Mouse (Mus musculus): Measurements from ENCODE around the gene Kcnq2. TPM values are rescaled to one million over a fixed set of nuclear protein-coding genes. Genes with fewer than 3 reads are reported as not detected.

Gene Kcnq2
- polyA plus RNA-seq, 1 experiment from 2014 or later, result 41.6 TPM

DNA sequence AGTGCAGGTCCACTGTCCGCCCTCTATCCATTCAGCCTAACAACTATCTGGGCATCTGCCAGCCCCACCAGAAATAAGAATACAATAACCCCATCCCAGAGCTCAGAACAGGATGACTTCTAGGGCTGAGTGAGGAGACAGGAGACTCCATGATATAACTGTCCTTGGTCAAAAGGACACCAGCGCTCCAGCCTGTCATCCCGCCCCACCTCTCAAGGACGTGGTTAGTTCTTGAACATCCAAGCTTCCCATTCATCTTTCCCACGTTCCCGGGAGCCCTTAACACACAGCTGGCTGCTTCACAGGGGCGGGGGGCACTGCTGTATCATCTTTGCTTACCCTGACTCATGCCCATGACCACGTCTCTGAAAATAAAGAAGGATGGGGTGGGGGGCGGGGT, 86.1 kb downstream of the Kcnq2 start:
- WGBS, result 82% methylated on average over 9 of the region's 9 CpGs
- Histone ChIP-seq H3K27ac (no peak overlapping the region), H3K9ac (no peak overlapping the region), H3K4me1 (peaks cover 16% of the 10 kb centered on the region), H3K4me2 (replicated peaks) (no peak overlapping the region), H3K36me3 (no peaks in the 10 kb centered on the region), H3K27me3 (replicated peaks) (no peaks in the 10 kb centered on the region), H3K9me3 (no peaks in the 10 kb centered on the region), H3K4me3 (no peak overlapping the region)
- ATAC-seq (ENCODE audit: low FRiP score, low read depth), result no peak

DNA sequence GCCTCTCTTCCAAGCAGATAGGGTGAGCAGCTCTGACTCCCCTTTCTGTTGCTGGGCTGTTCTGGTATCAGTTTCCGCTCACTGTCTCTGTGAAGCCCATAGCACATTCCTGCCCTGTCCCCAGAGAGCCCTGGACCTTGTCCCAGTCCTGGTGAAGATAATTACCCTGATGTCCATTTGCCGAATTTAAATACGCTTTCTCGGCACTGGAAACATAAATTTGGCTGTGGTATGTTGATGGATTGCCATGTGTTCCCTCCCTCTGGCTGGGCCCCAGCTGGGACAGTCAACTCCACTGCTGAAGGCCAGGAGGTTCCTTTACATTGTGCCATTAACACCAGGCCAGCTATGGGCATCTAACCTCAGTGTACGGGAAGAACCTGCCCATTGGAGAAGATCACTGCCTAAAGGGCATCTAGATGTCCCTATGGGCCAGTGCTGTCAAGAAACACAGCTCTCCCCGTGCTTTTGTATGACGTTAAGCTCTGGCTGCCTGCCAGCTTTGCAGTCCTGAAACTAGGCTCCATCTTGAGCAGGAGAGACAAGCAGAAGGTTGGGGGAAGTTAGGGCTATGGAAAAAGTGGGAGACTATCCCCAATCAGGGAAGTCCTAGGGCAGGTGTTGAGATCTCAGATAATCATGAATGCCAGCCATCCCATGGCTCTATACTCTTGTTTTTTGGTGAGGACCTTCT, 86.7 kb downstream of the Kcnq2 start:
- no peaks in the 10 kb centered on the region for H3K27me3 ChIP-seq (replicated peaks)
- peaks cover 22% of the 10 kb centered on the region for H3K4me1 ChIP-seq
- H3K27ac ChIP-seq, result no peak overlapping the region
- H3K4me3 ChIP-seq, result no peak overlapping the region
- H3K4me2 ChIP-seq (replicated peaks), result no peak overlapping the region
- H3K9ac ChIP-seq, result no peak overlapping the region
- no peaks in the 10 kb centered on the region for H3K9me3 ChIP-seq
- WGBS, result 52% methylated on average over 7 of the region's 7 CpGs
- ATAC-seq (ENCODE audit: low FRiP score, low read depth), result no peak
- no peaks in the 10 kb centered on the region for H3K36me3 ChIP-seq

DNA sequence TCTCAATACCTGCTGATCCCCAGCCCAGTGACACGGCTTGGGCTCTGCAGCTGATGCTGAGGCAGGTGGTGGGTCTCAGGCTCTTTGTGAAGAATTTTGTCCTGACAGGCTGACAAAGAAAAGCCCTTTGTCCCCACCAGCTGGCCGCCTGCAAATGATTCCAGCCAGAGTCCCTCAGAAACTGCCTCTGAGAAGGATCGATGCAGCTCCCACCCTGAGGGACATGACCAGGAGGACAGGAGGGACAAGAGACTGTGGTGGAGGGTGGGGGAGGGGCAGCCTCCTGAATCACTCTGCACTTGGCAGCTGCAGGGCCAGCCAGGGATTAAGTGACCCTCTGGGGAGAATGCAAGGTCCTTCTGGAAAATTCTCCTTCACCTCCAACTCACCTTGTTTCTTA, 91.1 kb downstream of the Kcnq2 start:
- ATAC-seq (ENCODE audit: low FRiP score, low read depth), result peak; percentile 30; the same call in 1 of the 2 replicates
- H3K9me3 ChIP-seq, result no peaks in the 10 kb centered on the region
- H3K4me1 ChIP-seq, result peaks cover 61% of the 10 kb centered on the region
- WGBS, result 4% methylated on average over 3 of the region's 3 CpGs
- H3K27ac ChIP-seq, result 0 out of 2 replicates have a peak overlapping the region, but pooled peaks have one; percentile 33
- H3K9ac ChIP-seq, result no peak overlapping the region
- H3K4me2 ChIP-seq (replicated peaks), result no peak overlapping the region
- H3K36me3 ChIP-seq, result no peaks in the 10 kb centered on the region
- peaks cover 21% of the 10 kb centered on the region for H3K27me3 ChIP-seq (replicated peaks)
- H3K4me3 ChIP-seq, result no peak overlapping the region

DNA sequence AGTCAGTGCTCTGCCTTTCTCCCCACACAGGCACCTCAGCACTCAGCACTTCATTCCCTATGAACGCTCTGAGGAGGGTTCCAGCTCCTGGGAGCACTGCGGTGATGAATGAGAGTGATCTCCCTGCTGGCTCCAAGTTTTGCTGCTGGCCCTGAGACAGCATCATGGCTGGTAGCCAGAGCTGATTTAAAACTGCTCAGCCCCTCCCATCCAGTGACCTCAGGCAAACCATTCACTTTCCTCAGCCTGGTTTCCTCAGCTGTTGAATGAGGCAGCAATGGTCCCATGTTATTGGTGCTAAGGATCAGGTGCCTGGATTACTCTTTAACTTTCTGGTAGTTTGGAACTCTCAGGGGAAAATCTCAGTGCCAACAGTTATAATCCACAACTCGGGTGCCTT, 91.7 kb downstream of the Kcnq2 start, which contains the start of gene Chrna4:
Gene Chrna4, minus strand, starts transcription at position 110 of the 400 bp plus-strand sequence.
- peak; percentile 18; the same call in 1 of the 2 replicates for ATAC-seq (ENCODE audit: low FRiP score, low read depth)
- Histone ChIP-seq H3K4me2 (replicated peaks) (peak within 1 kb of the TSS; percentile 24; the same call in 1 of the 2 replicates), H3K4me1 (peaks cover 60% of the 10 kb centered on the region)

DNA sequence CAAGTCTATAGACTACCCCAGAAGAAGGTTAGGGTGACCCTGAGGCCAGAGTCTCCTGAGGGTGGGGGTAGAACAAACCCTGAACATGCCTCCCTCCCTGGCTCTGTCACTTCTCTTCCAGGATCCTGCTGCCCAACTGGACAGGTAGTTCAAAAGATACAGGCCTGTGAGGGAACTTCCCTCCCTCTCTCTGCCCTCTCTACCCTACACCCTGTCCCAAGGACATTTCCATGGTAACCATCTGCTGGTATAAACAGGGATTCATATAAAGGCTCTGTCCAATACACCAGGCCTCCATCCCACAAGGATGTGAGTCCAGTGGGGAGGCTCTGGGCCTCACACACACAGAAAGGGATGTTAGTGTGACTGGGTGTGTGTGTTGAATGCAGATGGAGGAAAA, 92.7 kb downstream of the Kcnq2 start:
- Histone ChIP-seq H3K4me3 (no peak overlapping the region), H3K36me3 (no peaks in the 10 kb centered on the region), H3K27ac (peak overlapping the region; percentile 33; the same call in 1 of the 2 replicates), H3K9me3 (no peaks in the 10 kb centered on the region), H3K4me1 (peaks cover 63% of the 10 kb centered on the region), H3K4me2 (replicated peaks) (peak overlapping the region; percentile 24; the same call in 1 of the 2 replicates), H3K27me3 (replicated peaks) (peaks cover 21% of the 10 kb centered on the region), H3K9ac (no peak overlapping the region)
- ATAC-seq (ENCODE audit: low FRiP score, low read depth), result peak; percentile 21; the same call in 1 of the 2 replicates

More for the DNA sequence above, 91.7 kb downstream of the Kcnq2 start, which contains the start of gene Chrna4:
- Histone ChIP-seq H3K27me3 (replicated peaks) (peaks cover 21% of the 10 kb centered on the region), H3K27ac (peak within 1 kb of the TSS; percentile 33; the same call in 1 of the 2 replicates), H3K4me3 (no peak within 1 kb of the TSS), H3K9me3 (no peaks in the 10 kb centered on the region), H3K36me3 (no peaks in the 10 kb centered on the region), H3K9ac (peak within 1 kb of the TSS; percentile 26; the same call in 1 of the 2 replicates)
- WGBS, result 47% methylated on average over 3 of the region's 3 CpGs

DNA sequence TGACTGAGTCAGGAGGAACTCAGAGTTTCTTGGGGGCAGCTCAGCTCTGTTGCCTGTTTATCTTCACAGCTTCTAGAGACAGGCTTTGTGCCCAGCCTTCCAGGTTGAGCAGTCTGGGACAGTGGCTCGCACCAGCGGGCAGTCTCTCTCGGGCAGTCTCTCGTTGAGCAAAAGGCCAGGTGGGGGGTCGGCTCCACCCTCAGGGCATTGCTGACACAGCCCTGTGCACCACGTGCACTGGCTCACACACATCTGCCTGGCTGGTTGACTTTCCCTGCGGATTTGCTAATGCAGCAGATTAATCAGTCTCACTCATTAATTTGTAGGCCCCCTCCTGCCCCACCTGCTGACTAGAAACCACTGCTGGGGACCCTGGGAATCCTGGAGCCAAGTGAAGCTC, 93.2 kb downstream of the Kcnq2 start:
- Histone ChIP-seq H3K4me3 (no peak overlapping the region), H3K9ac (no peak overlapping the region), H3K27me3 (replicated peaks) (peaks cover 21% of the 10 kb centered on the region), H3K4me2 (replicated peaks) (peak overlapping the region; percentile 30), H3K9me3 (no peaks in the 10 kb centered on the region), H3K36me3 (peaks cover under 1% of the 10 kb centered on the region; the same call in 1 of the 2 replicates), H3K4me1 (peaks cover 67% of the 10 kb centered on the region), H3K27ac (no peak overlapping the region)
- peak; percentile 29; the same call in 1 of the 2 replicates for ATAC-seq (ENCODE audit: low FRiP score, low read depth)
- WGBS, result 6% methylated on average over 7 of the region's 7 CpGs

DNA sequence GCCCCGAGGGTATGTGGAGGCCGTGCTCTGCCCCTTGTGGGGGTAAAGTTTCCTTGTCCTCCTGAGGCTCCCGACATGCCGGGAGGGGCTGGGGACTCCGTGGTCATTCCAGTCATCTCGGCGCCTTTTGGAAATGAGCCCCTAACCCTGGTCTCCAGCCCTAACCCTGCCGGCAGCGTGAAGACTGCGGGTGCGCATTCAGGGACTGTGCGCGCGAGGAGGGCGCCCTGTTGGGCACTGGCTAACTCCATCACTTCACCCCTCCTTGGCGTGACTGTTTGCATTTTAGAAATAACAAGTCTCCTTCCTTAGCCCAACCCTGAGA, 95.8 kb downstream of the Kcnq2 start:
- peaks cover 21% of the 10 kb centered on the region for H3K27me3 ChIP-seq (replicated peaks)
- H3K36me3 ChIP-seq, result peaks cover 17% of the 10 kb centered on the region
- H3K27ac ChIP-seq, result 0 out of 2 replicates have a peak overlapping the region, but pooled peaks have one; percentile 26
- H3K4me3 ChIP-seq, result peak overlapping the region; percentile 69
- under 1% methylated on average over 16 of the region's 16 CpGs for WGBS
- H3K4me2 ChIP-seq (replicated peaks), result peak overlapping the region; percentile 83
- H3K9me3 ChIP-seq, result no peaks in the 10 kb centered on the region
- H3K4me1 ChIP-seq, result peaks cover 70% of the 10 kb centered on the region
- H3K9ac ChIP-seq, result peak overlapping the region; percentile 84
- ATAC-seq (ENCODE audit: low FRiP score, low read depth), result no peak

DNA sequence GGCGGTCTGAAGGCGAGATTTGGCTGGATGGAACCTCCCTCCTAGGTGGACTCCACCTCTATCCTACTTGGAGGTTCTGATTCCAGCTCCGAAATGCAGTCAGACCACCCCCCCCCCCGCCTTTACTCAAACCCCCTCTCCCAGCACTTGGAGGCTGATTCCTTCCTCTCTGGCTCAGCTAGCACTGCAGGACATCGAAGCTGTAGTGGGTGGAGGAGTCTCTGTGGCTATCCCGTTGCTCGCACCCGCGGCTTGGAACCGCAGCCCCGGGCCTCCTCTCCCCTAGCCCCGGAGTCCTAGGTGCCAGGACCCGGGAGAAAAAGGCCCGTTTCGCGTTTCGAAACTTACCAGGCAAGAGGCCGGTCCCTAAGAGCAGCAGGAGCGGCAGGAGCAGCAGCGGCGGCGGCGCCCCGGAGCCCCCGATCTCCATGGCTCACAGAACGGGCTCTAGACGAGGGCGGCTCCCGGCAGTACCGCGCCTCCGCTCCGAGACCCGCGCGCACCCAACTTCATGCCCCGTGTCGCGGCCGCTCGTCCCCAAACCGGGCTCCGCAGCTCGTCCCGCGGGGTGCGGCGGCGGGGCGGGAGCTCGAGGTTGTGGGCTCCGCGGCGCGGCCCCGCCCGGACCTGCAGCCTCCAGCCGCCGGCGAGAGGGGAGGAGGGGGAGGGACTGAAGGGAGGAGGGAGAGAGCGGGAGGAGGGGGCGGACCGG, 96.3 kb downstream of the Kcnq2 start:
- 1% methylated on average over 59 of the region's 63 CpGs for WGBS
- peak overlapping the region; percentile 69 for H3K4me3 ChIP-seq
- H3K9me3 ChIP-seq, result no peaks in the 10 kb centered on the region
- peak overlapping the region; percentile 83 for H3K4me2 ChIP-seq (replicated peaks)
- H3K27me3 ChIP-seq (replicated peaks), result peaks cover 21% of the 10 kb centered on the region
- peak overlapping the region; percentile 84 for H3K9ac ChIP-seq
- ATAC-seq (ENCODE audit: low FRiP score, low read depth), result peak; percentile 29
- peaks cover 22% of the 10 kb centered on the region for H3K36me3 ChIP-seq
- H3K27ac ChIP-seq, result peak overlapping the region; percentile 26; the same call in 1 of the 2 replicates
- H3K4me1 ChIP-seq, result peaks cover 65% of the 10 kb centered on the region

DNA sequence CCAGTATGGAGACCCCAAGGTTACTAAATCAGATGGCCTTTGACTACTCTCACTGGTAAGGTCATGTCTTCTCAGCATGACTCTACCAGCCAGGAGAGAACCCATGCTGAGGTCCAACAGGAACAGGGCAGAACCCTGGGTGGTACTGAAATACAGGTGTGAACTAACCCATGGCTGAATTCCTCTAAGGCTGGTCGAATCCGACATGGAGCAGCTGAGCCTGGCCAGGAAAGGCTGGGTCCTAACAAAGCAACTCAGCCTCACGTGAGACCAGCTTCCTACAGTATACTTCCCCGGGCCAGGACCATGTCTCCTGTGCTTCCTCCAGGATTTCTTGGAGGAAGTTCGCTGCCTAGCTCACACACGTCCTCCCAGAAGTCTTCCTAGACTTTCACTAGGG, 98.5 kb downstream of the Kcnq2 start:
- Histone ChIP-seq H3K36me3 (peaks cover 26% of the 10 kb centered on the region), H3K4me2 (replicated peaks) (peak overlapping the region; percentile 83), H3K4me1 (peaks cover 50% of the 10 kb centered on the region), H3K9me3 (no peaks in the 10 kb centered on the region), H3K27me3 (replicated peaks) (peaks cover 20% of the 10 kb centered on the region), H3K9ac (no peak overlapping the region), H3K4me3 (no peak overlapping the region), H3K27ac (no peak overlapping the region)
- ATAC-seq (ENCODE audit: low FRiP score, low read depth), result no peak
- 78% methylated on average over 6 of the region's 6 CpGs for WGBS

DNA sequence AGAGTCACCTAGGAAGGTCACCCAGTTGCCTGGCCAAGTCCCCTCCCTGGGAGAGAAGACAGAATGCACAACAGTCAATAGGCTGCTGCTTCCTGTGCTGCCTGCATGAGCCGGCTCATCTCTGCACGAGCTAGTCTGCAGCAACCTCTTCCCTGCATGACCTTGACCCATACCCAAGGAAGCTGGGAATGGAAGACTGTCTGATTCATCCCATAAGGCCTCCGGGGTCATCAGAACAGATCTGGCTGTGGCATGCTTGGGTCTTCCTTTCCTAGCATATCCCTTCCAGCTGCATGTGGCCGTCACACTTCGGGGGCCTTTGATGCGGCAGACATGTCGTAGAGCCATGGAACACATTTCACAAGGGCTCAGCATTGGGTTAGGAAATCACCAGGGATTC, 99.9 kb downstream of the Kcnq2 start:
- Histone ChIP-seq H3K36me3 (peaks cover 32% of the 10 kb centered on the region), H3K9me3 (no peaks in the 10 kb centered on the region), H3K4me2 (replicated peaks) (no peak overlapping the region), H3K9ac (no peak overlapping the region), H3K4me3 (no peak overlapping the region), H3K4me1 (peaks cover 40% of the 10 kb centered on the region), H3K27ac (no peak overlapping the region), H3K27me3 (replicated peaks) (peaks cover 7% of the 10 kb centered on the region)
- 83% methylated on average over 7 of the region's 7 CpGs for WGBS
- no peak for ATAC-seq (ENCODE audit: low FRiP score, low read depth)

DNA sequence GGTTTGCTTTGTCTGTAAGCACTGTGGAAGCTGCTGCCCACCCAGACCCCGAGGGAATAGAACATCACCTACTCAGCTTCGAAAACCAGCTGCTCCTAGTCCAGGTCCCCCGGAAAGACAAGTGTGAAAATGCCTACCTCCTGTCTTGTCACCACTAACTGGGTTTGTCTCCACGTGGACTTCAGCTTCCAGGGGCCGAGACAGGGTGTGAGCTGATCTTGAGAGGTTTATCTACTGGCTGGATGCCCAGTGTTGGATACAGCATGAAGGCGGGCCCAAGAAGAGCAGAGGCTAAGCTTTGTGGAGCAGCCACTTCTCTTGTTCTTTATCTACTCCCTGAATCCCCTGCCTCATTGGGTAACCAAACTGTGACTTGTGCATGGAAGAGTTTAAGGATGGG, 101.8 kb downstream of the Kcnq2 start:
- Histone ChIP-seq H3K27ac (no peak overlapping the region), H3K9ac (no peak overlapping the region), H3K4me3 (no peak overlapping the region), H3K4me2 (replicated peaks) (no peak overlapping the region), H3K9me3 (no peaks in the 10 kb centered on the region), H3K27me3 (replicated peaks) (no peaks in the 10 kb centered on the region), H3K4me1 (peaks cover 27% of the 10 kb centered on the region), H3K36me3 (peaks cover 51% of the 10 kb centered on the region)
- WGBS, result 77% methylated on average over 6 of the region's 6 CpGs
- ATAC-seq (ENCODE audit: low FRiP score, low read depth), result no peak

DNA sequence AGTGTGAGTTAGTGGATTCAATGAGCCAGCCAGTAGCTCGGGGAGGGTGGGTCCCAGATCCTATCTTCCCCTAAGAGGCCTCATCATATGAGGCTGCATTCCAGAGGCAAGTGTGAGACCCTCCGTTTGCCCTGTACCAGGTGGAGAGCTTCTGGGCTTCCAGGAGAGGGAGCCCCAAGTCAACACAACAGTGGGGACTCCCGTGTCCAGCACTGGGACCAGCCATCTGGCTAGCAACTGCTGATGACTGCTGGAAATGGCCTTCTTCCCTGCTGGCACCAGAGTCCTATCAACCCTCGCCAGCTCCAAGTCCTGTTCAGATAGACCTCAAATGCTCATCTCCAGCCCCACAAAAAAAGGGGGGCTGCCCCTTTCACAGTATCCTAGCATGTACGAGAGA, 102.7 kb downstream of the Kcnq2 start:
- no peak overlapping the region for H3K4me2 ChIP-seq (replicated peaks)
- ATAC-seq (ENCODE audit: low FRiP score, low read depth), result no peak; the same call in 1 of the 2 replicates
- H3K27me3 ChIP-seq (replicated peaks), result no peaks in the 10 kb centered on the region
- H3K36me3 ChIP-seq, result peaks cover 60% of the 10 kb centered on the region
- no peak overlapping the region for H3K27ac ChIP-seq
- no peak overlapping the region for H3K9ac ChIP-seq
- 50% methylated on average over 5 of the region's 5 CpGs for WGBS
- no peaks in the 10 kb centered on the region for H3K9me3 ChIP-seq
- peaks cover 20% of the 10 kb centered on the region for H3K4me1 ChIP-seq
- H3K4me3 ChIP-seq, result no peak overlapping the region

Data from neural tube, embryonic 12.5 days (tissue).